Mouse (Mus musculus) naive thymus-derived CD4-positive, alpha-beta T cell, adult 2 months (primary cell): ENCODE results near the gene Insm2.

Source experiments
- DNase-seq: peaks from one replicate; pipeline ENCODE4 v3.0.0-alpha.2; 2011; ENCODE audit warnings: low read depth

The Insm2 gene

DNA sequence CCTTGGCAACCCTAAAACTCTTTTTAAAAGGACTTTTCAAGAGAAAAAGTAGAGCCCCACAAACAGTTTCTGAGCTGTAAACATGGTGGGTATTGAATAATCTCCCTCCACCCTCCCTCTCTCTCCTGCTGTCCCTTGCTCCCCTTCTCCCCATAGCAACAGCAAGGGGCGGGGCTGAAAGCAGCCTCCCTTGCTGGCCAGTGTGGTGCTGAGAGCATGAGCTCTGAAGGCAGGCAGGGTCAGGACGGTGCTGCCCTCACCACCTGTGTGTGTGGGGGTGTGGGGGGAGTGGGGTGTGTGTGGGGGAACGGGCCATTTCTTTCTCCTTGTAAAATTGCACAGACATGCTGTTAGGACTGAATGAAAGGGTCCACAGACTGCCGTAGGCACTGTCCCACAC lies 8.7 kb downstream of the Insm2 start:
- no peak for DNase-seq

DNA sequence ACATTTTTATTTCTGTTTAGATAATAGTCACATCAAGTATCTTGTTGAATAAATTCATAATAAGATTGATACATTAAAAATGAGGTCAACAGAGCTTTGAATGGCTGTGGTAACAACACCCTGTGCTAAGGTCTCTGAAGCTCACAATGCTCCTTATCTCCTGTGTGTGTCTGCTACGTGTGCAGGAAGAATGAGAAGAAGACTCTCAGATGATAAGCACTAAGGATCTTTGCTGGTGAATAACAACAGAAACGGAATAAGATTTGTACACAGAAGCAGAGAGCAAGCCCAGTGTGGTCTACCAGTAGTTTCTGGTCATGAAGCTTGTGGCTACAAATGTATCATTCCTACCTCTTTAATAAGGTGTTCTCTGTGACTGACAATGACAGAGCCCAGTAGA lies 11.6 kb downstream of the Insm2 start:
- no peak for DNase-seq

DNA sequence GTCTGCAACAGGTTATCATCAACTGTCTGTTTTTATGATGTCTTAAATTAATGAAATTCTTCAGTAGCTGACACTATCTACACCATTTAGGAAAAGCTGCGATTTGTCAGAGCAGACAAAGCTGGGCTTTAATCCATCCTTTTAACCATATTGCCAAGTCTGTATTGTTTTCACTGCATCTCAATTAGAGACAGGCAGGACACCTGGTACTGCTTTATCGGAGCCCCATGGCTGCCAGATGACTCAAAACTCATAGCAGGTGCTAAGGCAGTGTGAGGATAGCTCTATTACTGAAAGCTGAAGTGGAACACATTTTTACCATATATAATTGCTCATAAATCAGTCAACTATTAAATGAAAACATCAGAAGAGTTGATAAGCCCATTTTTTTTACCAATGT lies 21.1 kb downstream of the Insm2 start:
- DNase-seq = no peak

- DNase-seq = no peak
These were observed 23.5 kb downstream of the Insm2 start for GRCm38 (mm10) chr12:55622615-55623245.

- DNase-seq = no peak
These were observed 24.0 kb downstream of the Insm2 start for GRCm38 (mm10) chr12:55623254-55623653.

DNA sequence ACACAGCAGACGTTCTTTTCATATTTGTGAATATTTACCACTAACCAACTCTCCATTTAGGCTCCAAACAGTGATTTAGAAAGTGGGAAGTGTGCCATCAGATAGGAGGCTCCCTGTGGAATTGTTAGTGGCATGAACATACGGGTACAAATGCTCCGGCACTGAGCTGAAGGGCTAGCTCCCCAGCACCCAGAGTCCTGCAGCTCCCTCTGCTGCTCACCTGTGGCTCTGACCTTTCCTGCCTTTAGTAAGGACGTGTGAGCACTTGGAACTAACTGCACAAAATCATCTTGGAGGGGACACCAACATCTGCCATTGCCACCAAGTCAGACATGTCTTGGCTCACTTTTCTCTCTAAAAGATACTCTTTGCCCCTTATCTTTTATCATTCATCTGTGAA lies 27.5 kb downstream of the Insm2 start:
- no peak for DNase-seq

- no peak for DNase-seq
These were observed 48.8 kb downstream of the Insm2 start for GRCm38 (mm10) chr12:55648011-55648525.
